Mouse (Mus musculus) thymus, postnatal 25 days (tissue): ENCODE results near the gene Vps35l.

Source experiments
- DNase-seq: peaks from one replicate; pipeline ENCODE4 v3.0.0; 2022

The Vps35l gene

DNA sequence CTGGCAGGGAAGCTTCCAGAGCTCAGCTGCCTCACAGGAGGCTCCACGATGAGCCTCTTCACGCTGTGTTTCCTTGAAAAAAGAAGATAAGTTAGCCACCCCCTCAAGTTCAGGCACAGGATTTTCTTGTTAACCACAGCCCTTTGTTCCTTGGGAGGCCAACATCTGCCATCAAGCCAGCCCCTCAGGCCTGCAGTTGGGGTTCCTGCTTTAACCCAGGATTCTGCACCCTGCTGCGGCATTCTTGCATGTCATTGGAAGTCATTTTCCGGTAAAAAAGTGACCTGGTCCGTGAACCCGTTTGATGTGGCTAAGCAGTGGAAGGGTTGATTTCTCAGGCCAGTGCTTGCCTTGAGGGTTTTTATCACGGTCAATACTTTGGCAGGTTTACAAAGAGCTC, 84.4 kb downstream of the Vps35l start:
- no peak for DNase-seq

- no peak for DNase-seq
These were observed 88.0 kb downstream of the Vps35l start for GRCm38 (mm10) chr7:118827975-118828416.

GRCm38 (mm10) chr7:118837901-118838300, 97.9 kb downstream of the Vps35l start:
- no peak for DNase-seq

DNA sequence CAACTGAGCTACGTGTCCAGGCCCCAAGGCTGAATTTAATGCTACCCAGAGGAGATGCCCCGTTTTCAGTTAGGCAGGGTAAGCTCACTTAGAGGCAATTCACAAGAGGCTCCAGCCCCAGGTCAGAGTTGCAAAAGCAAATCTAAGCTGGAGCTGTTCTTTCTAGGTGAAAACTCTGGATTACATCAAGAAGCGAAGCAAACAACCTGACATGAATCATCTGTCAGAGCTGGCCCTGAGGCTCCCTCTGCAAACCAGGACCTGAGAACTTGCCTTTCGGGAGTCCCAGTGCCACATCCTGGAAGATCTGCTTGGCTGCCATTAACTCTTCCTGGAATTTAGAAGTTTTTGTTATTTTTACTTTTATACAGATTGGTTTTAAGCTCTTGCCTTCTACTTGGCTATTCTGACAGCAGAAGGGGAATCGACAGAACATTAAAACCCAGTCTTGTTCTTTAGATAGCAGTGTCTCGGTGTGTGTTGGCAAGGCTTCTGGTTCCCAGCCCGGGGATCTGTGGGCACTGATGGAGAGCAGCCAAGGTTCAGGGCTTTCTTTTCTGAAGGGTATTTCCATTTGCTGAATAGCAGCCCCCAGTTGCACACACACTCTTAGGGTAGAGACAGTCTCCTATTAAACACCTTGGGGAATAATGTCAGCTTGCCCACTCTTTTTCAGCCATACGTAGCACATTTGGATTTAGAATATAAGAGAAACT, 101.2 kb downstream of the Vps35l start:
- no peak for DNase-seq

DNA sequence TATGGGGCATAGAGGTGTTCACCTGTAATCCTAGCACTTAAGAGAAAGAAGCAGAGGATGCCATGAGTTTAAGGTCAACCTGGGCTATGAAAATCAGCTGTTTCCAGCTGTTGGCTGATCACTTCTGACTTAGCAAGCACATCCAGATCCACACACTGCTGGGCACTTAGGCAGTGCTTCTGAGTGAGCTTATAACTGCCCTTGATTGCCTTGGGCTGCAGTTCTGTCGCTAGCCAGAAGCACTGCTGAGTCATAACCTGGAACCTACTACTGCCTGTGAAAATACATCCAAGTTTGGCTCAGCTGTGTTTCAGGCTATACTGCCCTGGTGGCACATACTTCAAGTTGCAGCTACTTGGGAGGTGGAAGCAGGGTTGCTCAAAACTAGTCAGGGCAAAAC, 101.8 kb downstream of the Vps35l start:
- DNase-seq = no peak

GRCm38 (mm10) chr7:118842938-118843337, 102.9 kb downstream of the Vps35l start:
- DNase-seq = no peak

DNA sequence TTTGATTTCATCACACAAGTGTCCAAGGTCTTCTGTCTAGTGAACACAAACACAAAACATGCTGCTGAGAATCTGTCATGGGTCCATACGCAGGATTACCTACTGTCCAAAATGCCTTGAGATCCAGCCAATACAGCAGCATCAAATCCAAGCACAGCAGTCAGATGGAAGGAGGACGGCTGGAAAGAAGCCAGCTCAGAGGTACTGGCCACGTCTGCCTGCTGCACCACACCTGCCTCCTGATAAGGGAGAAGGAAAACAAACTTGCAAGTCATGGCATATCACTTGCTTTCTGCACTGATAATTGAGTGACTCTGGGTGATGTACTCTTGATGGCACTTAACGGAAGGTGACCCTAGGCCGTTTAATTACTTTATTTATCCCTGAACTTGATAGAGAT, 105.1 kb downstream of the Vps35l start:
- DNase-seq = no peak

- no peak for DNase-seq
These were observed 106.3 kb downstream of the Vps35l start for GRCm38 (mm10) chr7:118846329-118846728.

DNA sequence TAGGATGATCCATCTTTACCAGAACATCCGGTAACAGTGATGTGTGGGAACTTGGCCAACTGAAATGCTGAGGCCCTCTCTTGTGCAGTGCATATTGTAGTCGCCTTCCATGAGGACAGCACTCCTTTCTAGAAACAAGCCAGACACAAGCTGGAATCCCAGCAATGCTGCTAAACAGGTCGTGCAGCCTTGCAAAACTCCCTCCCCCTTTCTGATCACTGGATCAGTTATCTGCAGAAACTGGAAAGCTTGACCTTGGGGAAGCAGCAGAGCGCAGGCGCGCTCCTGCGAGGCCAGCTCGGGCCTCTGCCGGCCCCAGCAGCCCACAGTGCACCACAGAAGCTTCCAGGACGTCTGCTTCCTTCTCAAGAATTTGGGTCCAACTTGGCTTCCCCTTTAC, 108.8 kb downstream of the Vps35l start:
- no peak for DNase-seq

DNA sequence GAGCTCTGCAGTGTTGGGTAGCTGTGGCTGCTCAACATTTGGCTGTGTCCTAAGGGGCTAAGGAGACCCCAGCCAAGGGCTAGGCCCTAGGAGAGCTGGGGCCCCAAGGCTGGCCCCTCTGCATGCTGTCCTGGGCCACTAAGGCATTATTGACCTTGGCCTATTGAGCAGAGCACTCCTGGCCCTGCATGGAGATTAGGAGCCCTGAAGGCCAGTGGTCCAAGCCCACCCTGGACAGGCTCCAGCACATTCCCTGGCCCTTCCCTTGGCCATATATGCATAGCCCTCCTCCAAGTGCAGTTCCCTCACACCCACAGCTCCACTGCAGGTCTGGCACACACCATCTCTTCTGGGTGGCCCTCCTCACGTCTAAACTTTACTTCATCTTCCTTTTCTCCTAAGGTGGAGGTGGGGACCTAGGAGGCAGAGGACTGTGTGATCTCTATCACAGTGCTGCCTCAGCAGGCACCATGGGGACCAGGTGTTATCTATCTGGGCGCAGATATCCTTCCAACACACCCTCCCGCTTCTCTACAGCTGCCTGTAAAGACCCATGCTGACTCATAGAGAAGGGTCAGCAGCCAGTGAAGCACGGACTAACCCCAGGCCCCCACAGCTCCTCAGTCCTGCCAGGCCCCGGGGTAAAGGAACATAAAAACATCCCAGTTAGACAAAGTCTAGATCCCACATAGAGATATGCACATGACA, 109.7 kb downstream of the Vps35l start:
- no peak for DNase-seq

DNA sequence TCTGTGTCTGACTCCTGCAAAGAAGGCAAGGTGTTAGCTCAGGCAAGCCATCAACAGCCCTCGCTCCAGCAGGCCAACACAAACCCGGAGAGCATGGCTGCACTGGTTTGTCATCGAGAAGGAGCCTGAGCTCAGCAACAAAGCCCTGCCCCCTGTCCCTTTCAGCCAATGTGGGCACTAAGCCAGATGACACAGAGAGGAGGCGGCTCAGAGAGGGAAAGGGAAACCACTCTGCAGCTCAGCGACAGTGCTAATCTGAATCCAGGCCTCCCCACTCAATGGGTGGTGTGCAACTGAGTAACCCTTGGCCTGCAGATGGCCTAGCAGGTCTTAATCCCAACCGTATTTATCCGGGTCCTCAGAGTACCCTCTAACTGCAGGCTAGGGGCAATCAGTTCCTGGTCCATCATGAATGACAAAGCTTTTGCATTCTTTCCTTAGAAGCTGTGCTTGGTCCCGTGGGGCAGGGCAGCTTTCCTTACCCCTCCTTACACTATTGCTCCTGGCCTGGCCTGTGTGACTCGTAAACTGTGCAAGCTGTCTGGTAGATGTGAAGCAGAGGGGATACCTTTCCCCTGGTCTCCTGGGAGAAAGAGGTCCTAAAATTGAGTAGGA, 110.8 kb downstream of the Vps35l start:
- no peak for DNase-seq

- DNase-seq = no peak
These were observed 111.5 kb downstream of the Vps35l start for GRCm38 (mm10) chr7:118851571-118851970.

- no peak for DNase-seq
These were observed 112.6 kb downstream of the Vps35l start for GRCm38 (mm10) chr7:118852611-118853010.

- no peak for DNase-seq
These were observed 114.6 kb downstream of the Vps35l start for GRCm38 (mm10) chr7:118854606-118855005.

DNA sequence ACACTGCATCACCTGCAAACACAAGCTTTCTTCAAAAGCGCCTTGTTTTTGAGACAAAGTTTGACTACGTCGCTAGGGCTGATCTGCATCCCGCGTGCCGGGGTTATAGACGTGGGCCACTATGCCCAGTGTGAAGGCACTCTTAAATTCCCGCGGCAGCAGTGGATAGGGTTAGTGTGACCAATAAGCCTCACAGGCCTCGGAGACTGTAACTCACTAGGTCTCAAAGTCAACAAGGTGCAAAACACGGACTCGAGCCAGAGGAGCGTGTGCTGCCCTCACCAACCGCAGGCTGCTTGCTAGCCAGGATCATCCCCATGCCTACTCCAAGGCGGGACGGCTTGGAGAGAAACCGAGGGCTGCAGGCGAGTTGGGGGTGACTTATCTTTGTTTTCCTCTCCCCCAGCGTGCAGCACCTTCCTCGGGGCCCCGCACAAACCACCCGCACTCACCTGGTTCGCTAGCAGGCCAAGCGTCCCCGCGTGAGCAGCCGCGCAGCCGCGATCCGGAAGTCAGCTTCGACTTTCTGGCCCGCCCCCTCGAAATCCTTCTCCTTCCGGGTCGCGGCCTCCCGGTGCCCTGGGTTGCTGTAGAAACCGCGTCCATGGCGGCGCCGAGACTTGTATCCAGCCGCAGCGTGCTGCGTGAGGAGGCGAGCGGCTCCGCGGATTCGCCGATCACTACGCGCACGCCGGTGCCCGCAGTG, 115.3 kb downstream of the Vps35l start, which contains the start of gene Iqck:
Gene Iqck (plus strand): TSS at position 582 of the 706 bp plus-strand sequence.
- DNase-seq = peak; percentile 88

DNA sequence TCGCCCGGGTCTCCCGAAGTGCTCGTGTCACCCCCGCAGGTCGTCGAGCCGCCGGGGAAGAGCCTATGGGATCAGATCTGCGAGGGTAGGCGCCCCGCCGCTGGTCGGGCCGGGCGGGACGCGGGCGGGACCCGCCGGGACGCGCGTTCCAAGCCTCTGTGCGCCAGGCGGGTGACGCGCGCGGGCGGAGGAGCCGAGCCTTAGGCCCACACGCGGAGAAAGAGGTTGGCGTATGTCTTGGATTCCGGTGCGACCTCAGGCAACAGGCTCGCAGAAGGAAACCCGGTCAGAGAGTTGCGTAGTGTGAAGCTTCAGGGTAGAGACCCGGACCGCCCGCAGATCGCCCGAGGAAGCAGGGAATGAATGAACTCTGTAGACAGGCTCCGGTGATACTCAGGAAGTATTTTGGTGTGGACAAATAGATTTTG, 115.9 kb downstream of the Vps35l start, which contains the start of gene Knop1:
Gene Knop1 (minus strand): TSS at position 378 of the 428 bp plus-strand sequence.
- no peak for DNase-seq

GRCm38 (mm10) chr7:118858640-118859039, 118.6 kb downstream of the Vps35l start:
- no peak for DNase-seq

DNA sequence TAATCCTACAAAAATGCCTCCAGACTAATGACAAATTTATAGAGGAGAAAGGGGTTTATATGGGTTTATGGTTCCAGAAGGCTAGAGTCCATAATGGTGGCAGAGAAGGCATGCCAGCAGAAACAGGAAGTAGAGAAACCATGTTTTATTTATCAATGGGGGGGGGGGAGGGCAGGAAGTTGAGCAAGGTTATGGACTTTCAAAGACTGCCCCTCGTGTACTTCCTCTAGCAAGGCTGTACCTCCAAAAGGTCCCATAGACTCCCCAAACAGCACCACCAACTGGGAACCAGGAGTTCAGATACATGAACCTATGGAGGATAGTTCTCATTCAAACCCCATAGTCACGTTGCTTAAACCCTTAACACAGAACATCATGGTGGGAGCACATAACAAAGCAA, 125.3 kb downstream of the Vps35l start:
- no peak for DNase-seq

GRCm38 (mm10) chr7:118879466-118880029, 139.5 kb downstream of the Vps35l start:
- no peak for DNase-seq

DNA sequence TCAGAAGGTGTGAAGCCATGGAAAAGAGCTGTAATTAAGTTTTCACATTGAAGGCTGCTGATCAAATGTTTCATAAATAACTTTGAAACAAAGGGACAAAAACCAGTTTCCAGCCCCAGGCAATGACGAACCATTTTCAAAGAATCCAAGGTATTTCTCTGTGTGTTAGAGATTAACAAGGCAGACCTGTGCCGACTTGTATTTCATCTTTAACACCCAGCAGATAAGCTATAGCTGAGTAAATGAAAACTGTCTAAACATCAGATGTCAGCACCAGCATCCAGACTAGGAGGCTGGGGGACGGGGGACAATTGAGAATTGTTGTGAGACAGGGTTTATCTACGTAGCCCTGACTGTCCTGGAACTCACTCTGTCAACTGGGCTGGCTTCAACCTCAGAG, 143.9 kb downstream of the Vps35l start:
- no peak for DNase-seq

GRCm38 (mm10) chr7:118884969-118885368, 144.9 kb downstream of the Vps35l start:
- no peak for DNase-seq

DNA sequence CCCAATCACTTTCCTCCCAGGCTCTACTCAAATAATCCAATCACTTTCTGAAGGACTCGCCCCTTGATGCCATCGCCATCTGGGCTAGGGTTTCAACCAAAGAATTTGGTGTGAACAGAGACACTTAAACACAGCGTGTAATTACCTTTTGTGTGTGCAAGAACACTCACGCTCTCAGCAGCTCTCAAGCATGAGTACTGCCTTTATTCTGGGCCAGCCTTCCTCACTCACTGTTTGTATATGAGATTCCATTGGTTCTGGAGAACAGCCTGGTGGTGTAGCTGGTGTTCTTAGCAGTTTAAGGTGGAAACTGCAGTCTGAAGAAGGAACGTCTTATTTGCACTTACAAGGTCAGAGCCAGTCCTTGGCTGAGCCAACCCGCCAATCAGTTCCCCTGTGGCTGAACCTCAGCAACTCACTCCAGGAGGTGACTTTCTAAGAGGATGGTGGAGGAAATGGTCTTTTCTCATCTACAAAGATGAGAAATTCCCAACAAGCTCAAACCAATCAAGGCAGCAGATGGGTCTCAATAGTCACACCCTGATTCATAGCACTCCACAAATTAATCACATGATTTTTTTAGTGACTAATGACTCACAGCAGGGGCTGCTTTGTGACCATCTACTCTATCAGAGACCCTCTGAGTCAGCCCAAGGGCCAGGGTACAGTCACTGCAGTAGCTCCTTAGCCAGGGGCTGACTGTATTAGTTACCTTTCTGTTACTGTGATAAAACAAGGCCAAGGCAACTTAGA, 147.5 kb downstream of the Vps35l start:
- DNase-seq = no peak
